Mouse (Mus musculus) CD4-positive, CD25-positive, alpha-beta regulatory T cell, adult 4 months (primary cell): ENCODE measurements around the gene Hgfac. TPM values are rescaled to one million over a fixed set of nuclear protein-coding genes. Genes with fewer than 3 reads are reported as not detected.
A peak's percentile ranks its signal among the peaks of the same experiment; 100 is the strongest.

Experiments
- ATAC-seq: one replicate; pipeline ENCODE4 v1.8.0; 2017
- polyA plus RNA-seq, 2 experiments: library from polyadenylated mRNA; unstranded; fragments of 100-300 nt; shearing (Covaris generic); gene quantifications; one replicate each; pipeline ENCODE4 v1.2.1; 2017

Hgfac gene
- 1 to 10 TPM; 6.7 to 7.9 TPM for polyA plus RNA-seq

GRCm38 (mm10) chr5:35041268-35041829 lies at the start of gene Hgfac:
Hgfac (plus strand) TSS chr5:35041509.
- ATAC-seq = peak; percentile 14

- ATAC-seq = no peak
Measured at GRCm38 (mm10) chr5:34998754-34999153, 42.6 kb upstream of the Hgfac start.

- ATAC-seq = no peak
Measured at GRCm38 (mm10) chr5:34999281-34999680, 42.0 kb upstream of the Hgfac start.

- ATAC-seq = no peak
Measured at GRCm38 (mm10) chr5:35000323-35000722, 41.0 kb upstream of the Hgfac start.

GRCm38 (mm10) chr5:35001144-35001543 lies 40.2 kb upstream of the Hgfac start:
- no peak for ATAC-seq

GRCm38 (mm10) chr5:35003611-35004162 lies 37.6 kb upstream of the Hgfac start:
- ATAC-seq = no peak

- no peak for ATAC-seq
Measured at GRCm38 (mm10) chr5:35004769-35005168, 36.5 kb upstream of the Hgfac start.

- ATAC-seq = no peak
Measured at GRCm38 (mm10) chr5:35005659-35006058, 35.6 kb upstream of the Hgfac start.

GRCm38 (mm10) chr5:35006599-35006998 lies 34.7 kb upstream of the Hgfac start:
- no peak for ATAC-seq

- no peak for ATAC-seq
Measured at GRCm38 (mm10) chr5:35009163-35009562, 32.1 kb upstream of the Hgfac start.

- no peak for ATAC-seq
Measured at GRCm38 (mm10) chr5:35010656-35011055, 30.7 kb upstream of the Hgfac start.

- ATAC-seq = no peak
Measured at GRCm38 (mm10) chr5:35011156-35011923, 30.0 kb upstream of the Hgfac start.

GRCm38 (mm10) chr5:35014036-35014435 lies 27.3 kb upstream of the Hgfac start:
- no peak for ATAC-seq

- no peak for ATAC-seq
Measured at GRCm38 (mm10) chr5:35019673-35020300, 21.5 kb upstream of the Hgfac start.

GRCm38 (mm10) chr5:35020410-35021241 lies 20.7 kb upstream of the Hgfac start:
- ATAC-seq = no peak

GRCm38 (mm10) chr5:35024975-35025374 lies 16.3 kb upstream of the Hgfac start:
- ATAC-seq = no peak

- no peak for ATAC-seq
Measured at GRCm38 (mm10) chr5:35029303-35029702, 12.0 kb upstream of the Hgfac start.

GRCm38 (mm10) chr5:35029755-35030154 lies 11.6 kb upstream of the Hgfac start:
- no peak for ATAC-seq

- ATAC-seq = no peak
Measured at GRCm38 (mm10) chr5:35033068-35033467, 8.2 kb upstream of the Hgfac start.

- no peak for ATAC-seq
Measured at GRCm38 (mm10) chr5:35033619-35034018, 7.7 kb upstream of the Hgfac start.

- ATAC-seq = no peak
Measured at GRCm38 (mm10) chr5:35035141-35035540, 6.2 kb upstream of the Hgfac start.

- ATAC-seq = no peak
Measured at GRCm38 (mm10) chr5:35035795-35036194, 5.5 kb upstream of the Hgfac start.

- no peak for ATAC-seq
Measured at GRCm38 (mm10) chr5:35037438-35037837, 3.9 kb upstream of the Hgfac start.
